Mouse (Mus musculus) embryonic facial prominence, embryonic 11.5 days (tissue): ENCODE measurements at regions not wholly inside any gene's neighbourhood (a gene's known extent, or its start where the extent isn't known, plus 50 kb on each side); places are given as distances from the start of the nearest gene placed in this dataset.
A peak's percentile ranks its signal among the peaks of the same experiment; 100 is the strongest.

Source experiments
- ATAC-seq: fragments of 200-750 bp; cut with Nextera tagmentation; replicated peaks from 2 replicates; pipeline ENCODE4 v1.8.0; 2017; ENCODE audit warnings: low read depth; ENCODE audit not compliant: insufficient number of reproducible peaks, low FRiP score, low TSS enrichment
- DNase-seq: peaks from one replicate; pipeline ENCODE4 v3.0.0-alpha.2; 2015; ENCODE audit warnings: low spot score
- H3K27ac ChIP-seq: fragments of 300-500 bp; sonication (generic); replicated peaks from 2 replicates; pipeline ENCODE4 v1.5.1; 2014; ENCODE audit warnings: mild to moderate bottlenecking, low read depth, low read length, control low read depth
- H3K27me3 ChIP-seq: fragments of 300-500 bp; sonication (generic); 2 replicates; pipeline ENCODE4 v1.6.1; 2014; ENCODE audit warnings: mild to moderate bottlenecking, low read length, moderate library complexity, mixed read lengths; ENCODE audit not compliant: control insufficient read depth, insufficient read depth
- H3K36me3 ChIP-seq: fragments of 300-500 bp; sonication (generic); replicated peaks from 2 replicates; pipeline ENCODE4 v1.6.1; 2014; ENCODE audit warnings: low read depth, mild to moderate bottlenecking, low read length, moderate library complexity, mixed read lengths; ENCODE audit not compliant: control insufficient read depth, insufficient read depth
- H3K4me1 ChIP-seq: fragments of 300-500 bp; sonication (generic); 2 replicates; pipeline ENCODE4 v1.6.1; 2014; ENCODE audit warnings: low read length, mixed read lengths; ENCODE audit not compliant: control insufficient read depth, insufficient read depth
- H3K4me2 ChIP-seq: fragments of 300-500 bp; sonication (generic); 2 replicates; pipeline ENCODE4 v1.6.1; 2014; ENCODE audit warnings: low read depth, mild to moderate bottlenecking, control low read depth, low read length, moderate library complexity
- H3K4me3 ChIP-seq: fragments of 300-500 bp; sonication (generic); 2 replicates; pipeline ENCODE4 v1.5.1; 2014; ENCODE audit warnings: low read depth, low read length, control low read depth
- H3K9ac ChIP-seq: fragments of 300-500 bp; sonication (generic); replicated peaks from 2 replicates; pipeline ENCODE4 v1.6.1; 2014; ENCODE audit warnings: mild to moderate bottlenecking, control low read depth, low read length
- H3K9me3 ChIP-seq: fragments of 300-500 bp; sonication (generic); replicated peaks from 2 replicates; pipeline ENCODE4 v1.6.1; 2016; ENCODE audit warnings: mild to moderate bottlenecking, low read length, inconsistent platforms, mixed read lengths; ENCODE audit not compliant: control insufficient read depth
- WGBS: fragments of 180-500 bp; shearing (Covaris S2); extraction: QIAGEN DNeasy Blood & Tissue Kit; methylation state at CpG from one replicate; pipeline ENCODE4 v1.1.7; 2014; 5-methylcytosine and 5-hydroxymethylcytosine counted together

DNA sequence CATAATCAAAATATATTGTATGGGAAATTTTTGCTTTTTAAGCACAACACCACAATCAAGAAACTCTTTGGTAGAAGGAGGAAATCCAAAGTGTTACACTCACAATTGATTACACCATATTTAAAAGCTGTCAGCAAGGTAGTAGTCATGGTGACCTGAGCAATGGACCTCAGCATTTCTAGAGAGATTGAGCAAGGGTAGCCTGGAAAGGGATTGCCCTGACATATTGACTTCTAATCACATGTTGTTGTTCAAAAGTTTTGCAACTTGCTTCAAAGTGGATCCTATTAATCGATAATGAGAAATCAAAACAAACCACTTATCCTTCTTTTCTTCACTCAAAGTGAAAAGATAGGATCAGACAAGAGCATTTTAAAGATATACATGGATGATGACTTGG is 343.9 kb downstream of the Basp1 start:
- H3K27me3 ChIP-seq: no peaks in the 10 kb centered on the region
- WGBS: 83% methylated on average over 1 of the region's 1 CpGs
- no peak for DNase-seq

GRCm38 (mm10) chr15:25059347-25059746 is 354.2 kb downstream of the Basp1 start:
- Histone ChIP-seq H3K4me1 (no peaks in the 10 kb centered on the region), H3K27me3 (no peaks in the 10 kb centered on the region), H3K9ac (no peak overlapping the region), H3K4me2 (no peak overlapping the region), H3K36me3 (no peaks in the 10 kb centered on the region), H3K9me3 (no peaks in the 10 kb centered on the region), H3K27ac (no peak overlapping the region), H3K4me3 (no peak overlapping the region)
- ATAC-seq (no peak), DNase-seq (no peak)

More for the DNA sequence above, 343.9 kb downstream of the Basp1 start:
- no peak for ATAC-seq
- Histone ChIP-seq H3K4me2 (no peak overlapping the region), H3K9ac (no peak overlapping the region), H3K27ac (no peak overlapping the region), H3K4me1 (no peaks in the 10 kb centered on the region), H3K4me3 (no peak overlapping the region), H3K9me3 (no peaks in the 10 kb centered on the region), H3K36me3 (no peaks in the 10 kb centered on the region)

GRCm38 (mm10) chr15:25047875-25048274 is 365.7 kb downstream of the Basp1 start:
- Histone ChIP-seq H3K4me3 (no peak overlapping the region), H3K4me2 (no peak overlapping the region), H3K27ac (no peak overlapping the region), H3K9me3 (no peaks in the 10 kb centered on the region), H3K27me3 (no peaks in the 10 kb centered on the region), H3K4me1 (no peaks in the 10 kb centered on the region), H3K36me3 (no peaks in the 10 kb centered on the region), H3K9ac (no peak overlapping the region)
- DNase-seq: peak; percentile 81
- no peak; the same call in 1 of the 2 replicates for ATAC-seq
- WGBS: 30% methylated on average over 1 of the region's 1 CpGs

DNA sequence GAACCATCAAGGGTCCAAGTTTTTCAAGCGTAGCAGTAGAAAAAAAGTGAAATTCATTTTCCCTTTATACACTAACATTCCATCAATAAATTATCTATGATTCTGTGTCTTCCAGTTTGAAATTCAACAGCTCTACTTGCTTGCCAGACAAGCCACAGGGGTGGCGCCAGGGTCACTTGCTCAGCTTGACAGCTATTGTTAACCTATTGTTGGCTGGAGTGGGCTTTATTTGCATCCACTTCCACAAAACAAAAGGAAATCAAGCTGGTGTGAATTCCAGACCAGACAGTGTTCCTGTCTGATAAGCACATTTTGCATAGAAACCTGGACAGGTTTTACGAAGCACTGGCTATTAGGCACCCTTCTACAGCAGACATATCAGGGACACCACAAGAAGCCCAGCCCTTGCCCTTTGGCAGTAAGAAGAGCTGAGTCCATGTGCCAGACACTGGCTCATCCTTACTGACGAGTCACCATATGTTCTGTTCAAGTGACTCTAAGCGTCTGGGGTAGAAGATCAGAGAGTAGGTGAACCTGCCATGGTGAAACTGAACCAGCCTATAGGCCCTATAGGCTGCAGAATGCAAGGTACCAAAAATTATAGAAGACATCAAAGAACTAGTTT is 366.9 kb downstream of the Basp1 start:
- ATAC-seq (no peak), DNase-seq (no peak)
- Histone ChIP-seq H3K27ac (no peak overlapping the region), H3K27me3 (no peaks in the 10 kb centered on the region), H3K9ac (no peak overlapping the region), H3K9me3 (no peaks in the 10 kb centered on the region), H3K4me3 (no peak overlapping the region), H3K4me1 (no peaks in the 10 kb centered on the region), H3K36me3 (no peaks in the 10 kb centered on the region), H3K4me2 (no peak overlapping the region)
- WGBS: 73% methylated on average over 5 of the region's 5 CpGs

- Histone ChIP-seq H3K9ac (no peak overlapping the region), H3K27me3 (no peaks in the 10 kb centered on the region), H3K4me2 (no peak overlapping the region), H3K36me3 (no peaks in the 10 kb centered on the region), H3K4me1 (no peaks in the 10 kb centered on the region), H3K4me3 (no peak overlapping the region), H3K9me3 (no peaks in the 10 kb centered on the region), H3K27ac (no peak overlapping the region)
- 88% methylated on average over 3 of the region's 3 CpGs for WGBS
- DNase-seq (no peak), ATAC-seq (no peak)
Observed at GRCm38 (mm10) chr15:25036231-25036630, 377.3 kb downstream of the Basp1 start.

DNA sequence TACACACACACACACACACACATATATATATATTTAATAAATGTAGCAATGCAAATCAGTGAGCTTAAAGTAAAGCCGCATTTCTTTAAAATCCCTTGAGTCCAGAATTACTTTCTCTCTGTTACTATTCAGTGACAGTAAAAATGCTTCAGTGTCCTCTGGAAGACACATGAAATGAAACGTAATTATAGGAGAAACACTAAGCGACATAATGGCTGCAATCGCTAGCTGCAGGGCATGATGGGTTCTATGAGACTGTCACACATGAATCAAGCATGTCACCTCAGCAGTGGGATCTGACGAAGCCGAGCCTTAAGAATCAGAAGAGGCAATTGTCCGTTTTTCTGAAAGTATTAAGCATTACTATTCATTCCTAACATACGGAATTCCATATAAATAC is 385.7 kb downstream of the Basp1 start:
- WGBS: 79% methylated on average over 8 of the region's 8 CpGs
- Histone ChIP-seq H3K4me1 (no peaks in the 10 kb centered on the region), H3K27me3 (no peaks in the 10 kb centered on the region), H3K4me3 (no peak overlapping the region), H3K4me2 (no peak overlapping the region), H3K9ac (no peak overlapping the region), H3K36me3 (no peaks in the 10 kb centered on the region), H3K9me3 (no peaks in the 10 kb centered on the region), H3K27ac (no peak overlapping the region)
- no peak for DNase-seq
- ATAC-seq: no peak

DNA sequence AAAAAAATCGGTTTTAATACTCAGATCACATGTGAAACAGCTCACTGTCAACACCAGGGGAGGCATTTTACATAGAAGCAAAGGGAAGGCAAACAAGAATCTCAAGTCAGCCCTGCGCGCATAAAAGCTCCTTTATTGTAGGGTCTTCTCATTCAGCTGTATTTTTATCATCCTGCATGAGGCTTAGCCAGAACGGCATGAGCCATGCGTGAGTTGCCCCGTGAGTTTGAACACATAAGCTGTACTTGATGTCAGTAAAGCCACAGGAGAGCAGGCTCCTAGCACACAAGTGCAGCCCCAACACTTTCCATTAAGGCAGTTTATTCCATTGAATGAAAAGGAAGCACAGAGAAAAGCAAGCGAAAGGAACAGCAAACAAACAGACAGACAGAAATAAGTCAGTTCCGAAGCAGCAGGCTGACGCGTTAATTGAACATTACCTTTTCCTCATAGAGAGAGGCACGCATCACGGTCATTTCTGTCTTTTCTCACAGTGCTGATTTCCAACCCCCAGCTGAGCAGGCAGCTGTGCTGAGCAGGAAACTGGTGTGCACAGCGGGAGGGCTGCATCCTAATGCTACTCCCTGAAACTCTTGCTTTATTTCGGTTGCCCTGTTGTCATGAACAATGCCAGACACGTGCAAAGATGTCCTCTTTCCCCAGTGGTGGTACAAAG is 386.6 kb downstream of the Basp1 start:
- Histone ChIP-seq H3K4me2 (peak overlapping the region; percentile 27), H3K27ac (no peak overlapping the region), H3K4me1 (no peaks in the 10 kb centered on the region), H3K27me3 (no peaks in the 10 kb centered on the region), H3K9me3 (no peaks in the 10 kb centered on the region), H3K9ac (peak overlapping the region; percentile 22; the same call in 1 of the 2 replicates), H3K36me3 (no peaks in the 10 kb centered on the region), H3K4me3 (no peak overlapping the region)
- ATAC-seq: peak; percentile 29; the same call in 1 of the 2 replicates
- DNase-seq: peak; percentile 39
- WGBS: 11% methylated on average over 15 of the region's 15 CpGs

GRCm38 (mm10) chr15:25026351-25026750 is 387.2 kb downstream of the Basp1 start:
- H3K27ac ChIP-seq: no peak overlapping the region
- no peak overlapping the region for H3K9ac ChIP-seq
- no peaks in the 10 kb centered on the region for H3K36me3 ChIP-seq
- H3K9me3 ChIP-seq: no peaks in the 10 kb centered on the region
- H3K4me3 ChIP-seq: no peak overlapping the region
- DNase-seq (no peak), ATAC-seq (no peak)
- no peak overlapping the region for H3K4me2 ChIP-seq
- no peaks in the 10 kb centered on the region for H3K4me1 ChIP-seq
- H3K27me3 ChIP-seq: no peaks in the 10 kb centered on the region
- WGBS: 59% methylated on average over 8 of the region's 8 CpGs
